Mouse (Mus musculus): ENCODE data around the gene Parl.

Parl gene

DNA sequence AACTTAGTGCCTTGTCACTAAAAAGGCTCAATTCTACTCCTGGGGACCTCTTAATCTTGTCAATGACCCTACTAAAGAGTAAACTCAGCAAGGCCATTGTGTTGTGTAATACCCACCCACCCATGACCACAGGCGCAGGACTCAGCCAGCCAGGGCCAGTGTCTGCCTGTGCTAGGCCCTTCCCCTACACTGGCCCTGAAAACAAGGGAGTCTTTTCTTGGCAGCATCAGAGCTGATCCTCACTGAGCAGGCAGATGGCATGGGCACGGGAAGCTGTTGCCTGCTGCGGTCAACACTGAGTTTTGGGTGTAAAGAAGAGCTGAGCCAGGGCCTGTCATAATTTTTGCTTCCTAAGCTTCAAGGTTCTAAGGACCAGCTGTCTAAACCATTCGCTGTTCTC is 64.8 kb downstream of the Parl start:
- no peak for DNase-seq (ENCODE audit: low spot score)

DNA sequence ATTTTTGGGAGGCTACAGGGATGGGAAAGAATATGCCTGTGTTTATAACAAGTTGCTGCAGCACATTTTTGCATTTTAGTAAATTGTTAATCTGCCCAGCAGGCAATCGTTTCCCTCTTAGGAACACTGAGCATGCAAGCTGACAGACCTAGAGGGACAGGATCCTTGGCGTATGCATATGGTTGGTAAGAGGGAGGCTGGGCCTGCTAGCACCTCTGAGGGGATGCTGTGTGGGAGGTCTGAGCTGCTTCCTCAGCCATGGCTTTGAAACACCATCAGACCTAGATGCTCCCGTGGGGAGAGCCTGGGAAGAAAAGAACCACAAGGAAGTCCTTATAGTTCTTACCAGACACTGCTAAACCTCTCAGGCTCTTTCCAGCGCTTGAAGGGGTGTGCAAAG is 67.8 kb downstream of the Parl start:
- no peak for DNase-seq (ENCODE audit: low spot score)
